Mouse (Mus musculus) E14TG2a.4 (cell line): ENCODE measurements around the gene Wdr5.
"Not testable (repeated sequence)": the region's sequence is repeated elsewhere in the genome, so short reads cannot be mapped to it uniquely, and the experiment has no call there.

Source experiments
- H3K27me3 ChIP-seq: 2 replicates; pipeline ENCODE4 v1.6.1; 2014; ENCODE audit warnings: low read length, control low read depth; ENCODE audit not compliant: insufficient read depth
- H3K36me3 ChIP-seq: 2 replicates; pipeline ENCODE4 v1.6.1; 2014; ENCODE audit warnings: low read length, control low read depth; ENCODE audit not compliant: insufficient read depth
- H3K4me1 ChIP-seq: replicated peaks from 2 replicates; pipeline ENCODE4 v1.6.1; 2014; ENCODE audit warnings: low read depth, low read length, control low read depth
- H3K4me3 ChIP-seq: replicated peaks from 2 replicates; pipeline ENCODE4 v1.5.1; 2014; ENCODE audit warnings: mild to moderate bottlenecking, low read length
- H3K9me3 ChIP-seq: 2 replicates; pipeline ENCODE4 v1.6.1; 2014; ENCODE audit warnings: low read length, control low read depth
- CTCF ChIP-seq: conservative IDR thresholded peaks from 2 replicates; pipeline ENCODE4 v1.5.1; 2014; ENCODE audit warnings: low read length
- NANOG ChIP-seq: IDR thresholded peaks from 2 replicates; pipeline ENCODE4 v1.6.1; 2014; ENCODE audit warnings: borderline replicate concordance, low read length, mixed read lengths
- POU5F1 ChIP-seq: IDR thresholded peaks from 2 replicates; pipeline ENCODE4 v1.6.1; 2014; ENCODE audit warnings: low read length, borderline replicate concordance

The Wdr5 gene

GRCm38 (mm10) chr2:27490939-27491338, 24.0 kb upstream of the Wdr5 start:
- H3K36me3 ChIP-seq = no peaks in the 10 kb centered on the region
- peaks cover 35% of the 10 kb centered on the region for H3K4me1 ChIP-seq
- TF ChIP-seq CTCF (no peak), NANOG (no peak), POU5F1 (no peak)
- peaks cover 18% of the 10 kb centered on the region for H3K9me3 ChIP-seq
- no peaks in the 10 kb centered on the region for H3K27me3 ChIP-seq
- no peak overlapping the region for H3K4me3 ChIP-seq

- no peak for TF ChIP-seq POU5F1
- no peak for TF ChIP-seq NANOG
- TF ChIP-seq CTCF = no peak
These were observed 21.0 kb upstream of the Wdr5 start for GRCm38 (mm10) chr2:27493971-27494370.

GRCm38 (mm10) chr2:27496391-27497028, 18.4 kb upstream of the Wdr5 start:
- Histone ChIP-seq H3K4me1 (peaks cover 21% of the 10 kb centered on the region), H3K27me3 (no peaks in the 10 kb centered on the region), H3K36me3 (no peaks in the 10 kb centered on the region; the same call in 1 of the 2 replicates), H3K4me3 (no peak overlapping the region), H3K9me3 (peaks cover 71% of the 10 kb centered on the region)
- no peak for TF ChIP-seq NANOG
- TF ChIP-seq POU5F1 = no peak
- TF ChIP-seq CTCF = no peak

More at GRCm38 (mm10) chr2:27493971-27494370, 21.0 kb upstream of the Wdr5 start:
- no peaks in the 10 kb centered on the region; the same call in 1 of the 2 replicates for H3K36me3 ChIP-seq
- H3K9me3 ChIP-seq = peaks cover 47% of the 10 kb centered on the region
- no peak overlapping the region for H3K4me3 ChIP-seq
- peaks cover 21% of the 10 kb centered on the region for H3K4me1 ChIP-seq
- H3K27me3 ChIP-seq = no peaks in the 10 kb centered on the region

GRCm38 (mm10) chr2:27504113-27504885, 10.7 kb upstream of the Wdr5 start:
- H3K27me3 ChIP-seq = no peaks in the 10 kb centered on the region
- peaks cover 14% of the 10 kb centered on the region for H3K36me3 ChIP-seq
- TF ChIP-seq POU5F1 = no peak
- TF ChIP-seq CTCF = no peak
- no peak for TF ChIP-seq NANOG
- H3K4me1 ChIP-seq = peaks cover 53% of the 10 kb centered on the region
- H3K4me3 ChIP-seq = peak overlapping the region; percentile 39
- peaks cover 43% of the 10 kb centered on the region for H3K9me3 ChIP-seq

GRCm38 (mm10) chr2:27505539-27505938, 9.4 kb upstream of the Wdr5 start:
- Histone ChIP-seq H3K27me3 (no peaks in the 10 kb centered on the region), H3K4me1 (peaks cover 62% of the 10 kb centered on the region), H3K36me3 (peaks cover 14% of the 10 kb centered on the region), H3K9me3 (peaks cover 32% of the 10 kb centered on the region), H3K4me3 (peak overlapping the region; percentile 77)
- TF ChIP-seq POU5F1 (no peak), CTCF (no peak)

GRCm38 (mm10) chr2:27506658-27507057, 8.3 kb upstream of the Wdr5 start:
- H3K36me3 ChIP-seq = peaks cover 14% of the 10 kb centered on the region
- not testable (repeated sequence) for H3K27me3 ChIP-seq
- H3K4me1 ChIP-seq = peaks cover 65% of the 10 kb centered on the region
- H3K9me3 ChIP-seq = peaks cover 21% of the 10 kb centered on the region
- H3K4me3 ChIP-seq = peak overlapping the region; percentile 77

- Histone ChIP-seq H3K4me1 (peaks cover 71% of the 10 kb centered on the region), H3K4me3 (peak within 1 kb of the TSS; percentile 77), H3K9me3 (peaks cover 16% of the 10 kb centered on the region), H3K27me3 (no peaks in the 10 kb centered on the region), H3K36me3 (peaks cover 18% of the 10 kb centered on the region)
- TF ChIP-seq POU5F1 (no peak), NANOG (no peak), CTCF (no peak)
These were observed 7.4 kb upstream of the Wdr5 start, which contains the start of gene Brd3 for GRCm38 (mm10) chr2:27507562-27507961. Gene Brd3, minus strand, starts transcription at chr2:27507662.

GRCm38 (mm10) chr2:27510706-27511105, 4.3 kb upstream of the Wdr5 start:
- Histone ChIP-seq H3K4me1 (peaks cover 71% of the 10 kb centered on the region), H3K36me3 (peaks cover 18% of the 10 kb centered on the region), H3K27me3 (no peaks in the 10 kb centered on the region), H3K9me3 (0 out of 2 replicates have a peak, but pooled peaks cover 4% of the 10 kb centered on the region), H3K4me3 (no peak overlapping the region)
- TF ChIP-seq CTCF = no peak
- TF ChIP-seq POU5F1 = no peak
- TF ChIP-seq NANOG = no peak

GRCm38 (mm10) chr2:27512909-27513308, 2.0 kb upstream of the Wdr5 start:
- peaks cover 70% of the 10 kb centered on the region for H3K4me1 ChIP-seq
- H3K27me3 ChIP-seq = no peaks in the 10 kb centered on the region
- H3K36me3 ChIP-seq = peaks cover 23% of the 10 kb centered on the region
- H3K9me3 ChIP-seq = 0 out of 2 replicates have a peak, but pooled peaks cover 4% of the 10 kb centered on the region
- H3K4me3 ChIP-seq = no peak overlapping the region
- no peak for TF ChIP-seq POU5F1
- TF ChIP-seq CTCF = no peak
- peak; percentile 20; the same call in 1 of the 2 replicates for TF ChIP-seq NANOG
